Mouse (Mus musculus): ENCODE measurements at regions not wholly inside any gene's neighbourhood (a gene's known extent, or its start where the extent isn't known, plus 50 kb on each side); places are given as distances from the start of the nearest gene placed in this dataset.

DNA sequence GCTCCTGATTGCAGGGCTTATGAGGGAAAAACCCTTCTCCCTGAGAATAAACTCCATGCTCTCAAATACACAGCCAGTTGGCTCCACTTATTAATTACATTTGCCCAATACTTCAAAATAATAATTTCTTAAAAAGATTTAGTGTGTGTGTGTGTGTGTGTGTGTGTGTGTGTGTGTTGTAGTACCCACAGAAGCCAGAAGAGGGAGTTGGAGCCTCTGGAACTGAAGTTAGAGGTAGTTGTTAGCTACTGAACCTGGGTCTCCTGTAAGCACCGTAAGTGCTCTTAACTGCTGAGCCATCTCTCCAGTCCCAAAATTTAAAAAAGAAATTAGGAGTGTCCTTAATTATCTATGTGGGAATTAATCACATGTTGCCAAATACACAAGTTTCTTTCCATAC, 154.8 kb upstream of the Ctnnb1 start:
- ATAC-seq (ENCODE audit: low FRiP score, low read depth), result no peak
- H3K9me3 ChIP-seq, result no peaks in the 10 kb centered on the region; the same call in 1 of the 2 replicates
- WGBS, result 100% methylated on average over 1 of the region's 1 CpGs
- no peak overlapping the region for H3K9ac ChIP-seq (replicated peaks)
- H3K27me3 ChIP-seq, result no peaks in the 10 kb centered on the region
- H3K36me3 ChIP-seq, result no peaks in the 10 kb centered on the region
- H3K27ac ChIP-seq (replicated peaks), result no peak overlapping the region
- no peak overlapping the region for H3K4me3 ChIP-seq
- H3K4me2 ChIP-seq (replicated peaks), result no peak overlapping the region
- peaks cover 28% of the 10 kb centered on the region for H3K4me1 ChIP-seq

DNA sequence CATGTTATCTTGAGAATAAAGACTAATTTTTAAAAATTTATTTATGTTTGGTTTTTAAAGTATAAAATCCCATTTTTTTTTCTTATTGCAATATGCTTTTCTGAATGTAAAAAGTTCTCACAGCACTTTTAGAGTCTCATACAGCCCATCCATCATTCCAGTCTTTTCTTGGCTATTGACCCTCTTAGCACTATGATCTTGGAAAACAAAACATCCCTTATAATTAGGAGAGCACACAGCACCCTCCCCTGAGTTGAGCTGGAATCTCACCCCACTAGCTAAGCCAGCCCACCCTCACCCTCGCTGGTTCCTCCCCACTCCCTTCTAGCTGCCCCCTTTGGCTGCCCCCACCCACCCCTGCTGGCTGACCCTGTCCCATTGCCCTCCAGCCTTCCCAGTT, 154.2 kb upstream of the Ctnnb1 start:
- H3K4me3 ChIP-seq, result no peak overlapping the region
- no peaks in the 10 kb centered on the region for H3K36me3 ChIP-seq
- H3K4me1 ChIP-seq, result peaks cover 23% of the 10 kb centered on the region
- no peak for ATAC-seq (ENCODE audit: low FRiP score, low read depth)
- no peak overlapping the region for H3K27ac ChIP-seq (replicated peaks)
- H3K9ac ChIP-seq (replicated peaks), result no peak overlapping the region
- H3K27me3 ChIP-seq, result no peaks in the 10 kb centered on the region
- 52% methylated on average over 1 of the region's 1 CpGs for WGBS
- H3K4me2 ChIP-seq (replicated peaks), result no peak overlapping the region
- no peaks in the 10 kb centered on the region; the same call in 1 of the 2 replicates for H3K9me3 ChIP-seq

DNA sequence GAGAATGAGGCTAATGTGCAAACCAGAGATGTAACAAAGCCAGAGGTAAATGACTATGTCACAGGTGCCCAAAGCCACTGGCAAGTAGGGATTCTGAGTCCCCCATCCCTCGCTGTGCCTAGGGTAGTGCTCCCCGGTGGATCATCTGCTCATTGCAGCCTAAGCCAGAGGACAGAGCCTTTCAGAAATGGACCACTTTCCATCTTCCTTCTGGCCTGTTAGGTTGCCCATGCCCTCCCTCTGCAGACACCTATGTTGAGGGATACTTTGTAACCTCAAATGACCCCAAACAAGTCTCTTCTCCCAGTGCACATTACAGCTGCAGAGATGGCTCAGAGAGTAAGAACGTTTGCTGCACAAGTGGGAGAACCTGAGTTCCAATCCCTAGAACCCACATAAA, 153.3 kb upstream of the Ctnnb1 start:
- no peak overlapping the region for H3K4me3 ChIP-seq
- 74% methylated on average over 3 of the region's 3 CpGs for WGBS

DNA sequence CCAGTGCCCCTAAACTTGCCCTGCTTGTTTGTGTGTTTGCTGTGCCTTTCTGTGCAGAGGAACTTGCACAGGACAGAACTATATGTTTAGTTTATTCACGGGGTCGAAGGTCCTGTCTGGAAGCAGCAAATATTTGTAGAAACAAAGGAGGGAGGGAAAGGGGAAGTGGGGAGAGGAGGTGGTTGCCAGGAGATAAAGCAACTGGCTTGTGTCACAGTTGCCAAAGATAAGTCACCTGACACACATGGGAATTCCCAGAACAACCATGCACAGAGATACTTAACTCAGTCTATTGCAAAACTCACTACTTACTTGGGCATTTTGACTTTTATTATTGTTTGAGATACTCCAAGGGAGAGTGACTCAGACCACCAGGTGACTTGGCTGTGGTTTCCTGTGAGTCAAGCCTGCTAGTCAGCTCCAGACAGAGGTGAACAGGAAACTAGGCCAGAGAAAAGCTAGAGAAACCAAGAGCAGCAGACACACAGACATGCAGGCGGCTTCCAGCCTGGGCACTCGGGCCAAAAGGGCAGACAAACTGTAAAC, 152.5 kb upstream of the Ctnnb1 start:
- no peak overlapping the region for H3K27ac ChIP-seq (replicated peaks)
- whole genome bisulfite sequencing, result 64% methylated on average over 4 of the region's 4 CpGs

More for the DNA sequence above, 153.3 kb upstream of the Ctnnb1 start:
- Histone ChIP-seq H3K4me1 (peaks cover 14% of the 10 kb centered on the region), H3K27me3 (no peaks in the 10 kb centered on the region), H3K9ac (replicated peaks) (no peak overlapping the region), H3K36me3 (no peaks in the 10 kb centered on the region), H3K27ac (replicated peaks) (no peak overlapping the region), H3K9me3 (no peaks in the 10 kb centered on the region; the same call in 1 of the 2 replicates), H3K4me2 (replicated peaks) (no peak overlapping the region)
- no peak for ATAC-seq (ENCODE audit: low FRiP score, low read depth)

DNA sequence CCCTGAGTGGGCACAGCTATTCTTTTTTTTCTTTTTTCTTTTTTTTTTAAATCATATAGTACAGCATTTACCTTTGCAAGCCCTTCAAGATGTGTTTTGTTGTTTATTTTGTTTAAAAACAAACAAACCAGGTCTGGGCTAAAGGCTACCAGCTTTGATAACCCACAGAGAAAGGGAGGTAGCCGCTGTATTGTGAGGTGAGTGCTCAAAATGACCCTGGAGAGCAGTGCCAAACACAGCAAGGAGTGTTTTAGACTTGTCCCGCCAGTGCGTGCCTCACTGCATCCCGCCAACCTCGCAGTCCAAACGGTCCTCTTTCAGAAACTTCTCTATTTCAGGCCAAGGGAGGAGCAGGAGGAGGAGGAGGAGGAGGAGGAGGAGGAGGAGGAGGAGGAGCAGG, 152.0 kb upstream of the Ctnnb1 start:
- H3K9ac ChIP-seq (replicated peaks), result no peak overlapping the region
- no peak overlapping the region for H3K4me2 ChIP-seq (replicated peaks)
- no peaks in the 10 kb centered on the region; the same call in 1 of the 2 replicates for H3K9me3 ChIP-seq
- H3K27ac ChIP-seq (replicated peaks), result no peak overlapping the region
- peaks cover 2% of the 10 kb centered on the region; the same call in 1 of the 2 replicates for H3K4me1 ChIP-seq
- no peaks in the 10 kb centered on the region for H3K27me3 ChIP-seq
- H3K4me3 ChIP-seq, result no peak overlapping the region
- ATAC-seq (ENCODE audit: low FRiP score, low read depth), result no peak
- WGBS, result 66% methylated on average over 6 of the region's 6 CpGs
- H3K36me3 ChIP-seq, result no peaks in the 10 kb centered on the region

More for the DNA sequence above, 152.5 kb upstream of the Ctnnb1 start:
- H3K4me3 ChIP-seq, result no peak overlapping the region
- no peak overlapping the region for H3K9ac ChIP-seq (replicated peaks)
- no peaks in the 10 kb centered on the region; the same call in 1 of the 2 replicates for H3K9me3 ChIP-seq
- no peaks in the 10 kb centered on the region for H3K36me3 ChIP-seq
- peaks cover 7% of the 10 kb centered on the region for H3K4me1 ChIP-seq
- no peak for ATAC-seq (ENCODE audit: low FRiP score, low read depth)
- no peak overlapping the region for H3K4me2 ChIP-seq (replicated peaks)
- H3K27me3 ChIP-seq, result no peaks in the 10 kb centered on the region

DNA sequence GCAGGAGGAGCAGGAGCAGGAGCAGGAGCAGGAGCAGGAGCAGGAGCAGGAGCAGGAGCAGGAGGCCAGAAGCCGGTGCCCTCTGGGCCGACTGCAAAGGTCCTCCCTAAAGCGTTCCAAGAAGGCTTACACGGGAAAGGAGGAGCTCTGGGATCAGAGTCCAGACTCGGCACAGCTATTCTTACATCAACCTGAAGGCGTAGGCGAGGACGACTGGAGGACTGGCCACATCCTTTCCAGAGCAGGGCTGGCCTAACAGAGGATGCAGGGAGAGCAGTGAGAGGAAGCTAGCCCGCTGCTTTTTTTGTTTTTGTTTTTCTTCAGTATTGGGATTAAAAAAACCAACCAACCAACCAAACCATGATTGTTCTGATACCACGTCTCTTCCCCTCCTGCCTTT, 151.5 kb upstream of the Ctnnb1 start:
- no peaks in the 10 kb centered on the region; the same call in 1 of the 2 replicates for H3K9me3 ChIP-seq
- H3K27ac ChIP-seq (replicated peaks), result no peak overlapping the region
- no peaks in the 10 kb centered on the region for H3K27me3 ChIP-seq
- H3K36me3 ChIP-seq, result no peaks in the 10 kb centered on the region
- WGBS, result 87% methylated on average over 10 of the region's 10 CpGs
- H3K4me1 ChIP-seq, result no peaks in the 10 kb centered on the region
- H3K9ac ChIP-seq (replicated peaks), result no peak overlapping the region
- H3K4me2 ChIP-seq (replicated peaks), result no peak overlapping the region
- no peak for ATAC-seq (ENCODE audit: low FRiP score, low read depth)
- H3K4me3 ChIP-seq, result no peak overlapping the region

DNA sequence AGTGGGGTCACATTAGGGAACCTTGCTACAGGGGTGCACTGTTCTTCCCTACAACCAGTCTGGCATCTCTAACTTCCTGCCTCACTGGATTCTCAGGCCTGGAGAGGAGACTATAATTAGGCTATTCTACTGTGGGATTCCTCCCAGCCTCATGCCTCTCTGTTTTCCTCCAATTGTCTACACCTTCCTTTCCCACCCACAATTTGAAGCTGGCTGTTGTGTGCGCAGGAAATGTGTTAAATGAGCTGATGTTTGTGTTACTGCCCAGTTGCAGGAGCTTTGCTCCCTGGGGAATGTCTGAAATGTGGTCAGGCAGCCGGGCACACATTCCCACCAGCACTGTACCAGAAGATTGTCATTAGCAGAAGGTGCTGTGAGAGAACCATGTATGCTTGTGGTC, 150.6 kb upstream of the Ctnnb1 start:
- Histone ChIP-seq H3K9me3 (no peaks in the 10 kb centered on the region; the same call in 1 of the 2 replicates), H3K9ac (replicated peaks) (no peak overlapping the region), H3K4me2 (replicated peaks) (no peak overlapping the region), H3K4me3 (no peak overlapping the region), H3K36me3 (no peaks in the 10 kb centered on the region), H3K27me3 (no peaks in the 10 kb centered on the region), H3K27ac (replicated peaks) (no peak overlapping the region), H3K4me1 (no peaks in the 10 kb centered on the region)
- ATAC-seq (ENCODE audit: low FRiP score, low read depth), result no peak
- WGBS, result 60% methylated on average over 2 of the region's 2 CpGs

DNA sequence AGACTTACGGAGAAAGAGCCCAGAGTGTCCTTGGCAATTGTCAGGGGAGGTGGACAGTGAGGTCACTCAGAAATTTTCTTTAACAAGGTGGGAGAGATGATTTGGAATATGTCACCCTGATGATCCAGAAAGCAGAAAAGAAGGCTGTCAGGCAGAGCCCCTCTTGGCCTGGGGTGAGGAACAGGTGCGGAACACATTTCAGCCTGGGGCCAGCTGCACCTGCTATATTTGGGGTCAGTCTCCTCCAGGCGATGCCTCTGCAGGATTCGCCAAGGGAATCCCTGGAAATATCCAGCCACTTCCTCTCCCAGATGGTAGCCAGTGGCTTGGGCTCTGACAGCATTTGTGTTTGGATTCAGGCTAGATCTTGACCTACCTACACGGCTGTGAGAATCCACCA, 134.8 kb upstream of the Ctnnb1 start:
- Histone ChIP-seq H3K36me3 (no peaks in the 10 kb centered on the region), H3K27ac (replicated peaks) (no peak overlapping the region)

DNA sequence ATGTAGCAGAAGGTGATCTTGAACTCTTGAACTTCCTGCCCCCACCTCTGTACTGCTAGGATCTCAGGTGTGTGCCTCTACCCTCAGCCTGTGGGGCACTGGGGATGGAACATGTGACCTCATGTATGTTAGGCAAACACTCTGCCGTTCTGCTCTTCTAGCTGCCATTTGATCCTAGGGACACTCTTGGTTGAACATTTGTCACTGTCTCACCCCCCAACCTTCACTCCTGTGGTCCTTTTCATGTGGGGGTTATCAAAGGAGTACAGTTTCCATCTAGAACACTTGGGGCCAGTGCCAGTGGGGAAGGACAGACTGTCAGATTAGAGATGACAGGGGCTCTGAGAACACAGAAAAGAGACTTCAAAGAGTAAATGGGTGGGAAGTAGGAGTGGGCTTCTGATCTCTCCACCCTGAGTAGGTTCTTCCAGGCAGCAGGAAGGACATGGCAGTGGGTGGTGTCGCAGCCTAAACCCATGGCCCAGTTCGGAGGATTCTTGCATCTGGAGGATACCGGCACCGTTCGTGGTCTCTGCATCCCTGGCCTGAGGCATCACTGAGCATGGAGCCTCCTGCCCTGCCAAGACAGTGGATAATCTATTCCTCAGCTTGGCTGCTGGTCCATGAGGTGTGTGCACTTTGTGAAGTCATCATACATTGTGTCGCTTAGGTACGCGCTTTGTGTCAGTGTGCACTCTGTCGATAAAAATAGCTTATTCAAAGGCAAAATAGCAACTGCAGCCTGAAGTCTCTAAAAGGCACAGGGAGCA, 132.7 kb upstream of the Ctnnb1 start:
- 80% methylated on average over 10 of the region's 10 CpGs for WGBS
- Histone ChIP-seq H3K4me2 (replicated peaks) (no peak overlapping the region), H3K4me3 (no peak overlapping the region), H3K27ac (replicated peaks) (no peak overlapping the region), H3K9me3 (peaks cover 11% of the 10 kb centered on the region), H3K4me1 (no peaks in the 10 kb centered on the region), H3K9ac (replicated peaks) (no peak overlapping the region), H3K27me3 (peaks cover 6% of the 10 kb centered on the region; the same call in 1 of the 2 replicates), H3K36me3 (no peaks in the 10 kb centered on the region)
- no peak for ATAC-seq (ENCODE audit: low FRiP score, low read depth)

More for the DNA sequence above, 134.8 kb upstream of the Ctnnb1 start:
- no peak for ATAC-seq (ENCODE audit: low FRiP score, low read depth)
- H3K9me3 ChIP-seq, result peaks cover 21% of the 10 kb centered on the region
- H3K9ac ChIP-seq (replicated peaks), result no peak overlapping the region
- H3K4me3 ChIP-seq, result no peak overlapping the region
- 86% methylated on average over 5 of the region's 5 CpGs for WGBS
- peaks cover 3% of the 10 kb centered on the region; the same call in 1 of the 2 replicates for H3K27me3 ChIP-seq
- H3K4me2 ChIP-seq (replicated peaks), result no peak overlapping the region
- no peaks in the 10 kb centered on the region for H3K4me1 ChIP-seq

DNA sequence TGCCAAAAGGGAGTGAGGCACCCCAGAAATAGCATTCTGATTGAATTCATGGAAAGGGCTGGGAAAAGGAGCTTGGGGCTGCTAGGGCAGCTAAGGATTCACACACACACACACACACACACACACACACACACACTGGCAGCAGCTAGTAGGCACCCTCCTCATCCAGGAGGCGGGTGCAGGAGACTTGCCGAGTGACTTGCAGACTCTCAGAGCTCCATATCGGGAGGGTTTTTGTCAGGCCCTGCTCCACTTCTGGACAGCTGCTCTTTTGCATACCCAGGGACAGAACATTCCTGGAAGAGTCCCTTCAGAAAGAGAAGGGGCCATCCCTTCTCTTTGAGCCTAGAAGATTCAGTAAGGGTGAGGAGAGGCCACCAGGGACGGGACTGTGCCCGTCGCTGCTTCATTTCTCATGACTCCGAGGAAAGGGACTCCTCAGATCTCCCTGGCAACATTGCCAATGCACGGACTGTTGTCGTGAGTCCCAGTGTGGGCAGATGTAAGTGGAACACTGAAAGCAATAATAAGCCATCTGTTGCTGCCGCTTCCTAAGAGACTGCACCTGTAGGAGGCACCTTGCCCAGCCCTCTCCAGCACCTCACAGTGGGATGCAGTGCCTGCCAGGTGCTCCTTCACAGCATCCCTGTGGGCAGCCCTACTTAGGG, 130.9 kb upstream of the Ctnnb1 start:
- H3K9me3 ChIP-seq, result no peaks in the 10 kb centered on the region
- no peak overlapping the region for H3K9ac ChIP-seq (replicated peaks)
- no peak overlapping the region for H3K27ac ChIP-seq (replicated peaks)
- no peaks in the 10 kb centered on the region for H3K4me1 ChIP-seq
- no peaks in the 10 kb centered on the region for H3K36me3 ChIP-seq
- H3K4me3 ChIP-seq, result no peak overlapping the region
- peaks cover 6% of the 10 kb centered on the region; the same call in 1 of the 2 replicates for H3K27me3 ChIP-seq
- ATAC-seq (ENCODE audit: low FRiP score, low read depth), result no peak
- H3K4me2 ChIP-seq (replicated peaks), result no peak overlapping the region
- WGBS, result 37% methylated on average over 10 of the region's 10 CpGs

DNA sequence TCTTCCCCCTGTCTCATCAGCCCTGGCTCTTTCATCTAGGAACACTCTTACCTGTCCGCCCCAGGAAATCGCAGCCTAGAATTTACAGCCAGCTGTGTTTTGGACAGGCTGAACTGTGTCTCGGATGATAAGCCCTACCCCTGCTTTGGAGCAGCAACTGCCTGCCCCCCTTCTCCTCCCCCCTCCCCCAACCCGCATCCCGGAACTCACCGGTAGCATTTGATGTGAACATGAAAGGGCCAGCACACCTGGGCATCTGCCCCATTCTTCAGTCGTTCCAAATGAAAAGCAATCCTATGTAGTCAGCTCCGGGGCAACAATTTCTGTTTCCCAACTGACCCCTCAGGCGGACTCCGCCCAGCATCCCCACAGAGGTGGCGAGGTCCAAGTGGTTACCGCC, 130.1 kb upstream of the Ctnnb1 start:
- ATAC-seq (ENCODE audit: low FRiP score, low read depth), result no peak
- H3K4me2 ChIP-seq (replicated peaks), result no peak overlapping the region
- no peaks in the 10 kb centered on the region for H3K4me1 ChIP-seq
- no peaks in the 10 kb centered on the region for H3K36me3 ChIP-seq
- WGBS, result 51% methylated on average over 12 of the region's 12 CpGs
- no peaks in the 10 kb centered on the region for H3K9me3 ChIP-seq
- H3K9ac ChIP-seq (replicated peaks), result no peak overlapping the region
- H3K4me3 ChIP-seq, result no peak overlapping the region
- no peak overlapping the region for H3K27ac ChIP-seq (replicated peaks)
- peaks cover 6% of the 10 kb centered on the region; the same call in 1 of the 2 replicates for H3K27me3 ChIP-seq

DNA sequence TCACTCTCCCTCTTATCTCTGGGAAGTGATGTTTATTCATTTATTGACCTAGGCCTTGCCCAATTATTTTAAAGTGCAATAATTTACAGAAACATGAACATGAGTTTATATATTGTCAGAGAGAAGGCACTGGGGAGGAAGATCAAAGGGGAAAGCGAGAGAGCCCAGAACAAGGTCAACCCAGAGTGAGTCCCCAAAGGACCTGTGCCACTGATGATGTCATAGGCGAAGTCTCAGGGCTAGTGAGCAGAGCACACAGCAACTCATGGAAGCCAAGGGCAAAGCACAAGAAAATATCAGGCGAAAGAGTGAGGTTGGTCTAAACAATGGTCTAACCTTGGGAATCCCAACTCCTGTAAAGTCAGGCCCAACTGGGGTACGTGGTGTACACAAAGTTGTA, 126.4 kb upstream of the Ctnnb1 start:
- no peak for ATAC-seq (ENCODE audit: low FRiP score, low read depth)
- H3K27me3 ChIP-seq, result peaks cover 12% of the 10 kb centered on the region
- 0 out of 2 replicates have a peak, but pooled peaks cover 3% of the 10 kb centered on the region for H3K4me1 ChIP-seq
- no peak overlapping the region for H3K9ac ChIP-seq (replicated peaks)
- 89% methylated on average over 4 of the region's 4 CpGs for WGBS
- H3K4me3 ChIP-seq, result no peak overlapping the region
- no peak overlapping the region for H3K4me2 ChIP-seq (replicated peaks)
- H3K36me3 ChIP-seq, result no peaks in the 10 kb centered on the region
- no peak overlapping the region for H3K27ac ChIP-seq (replicated peaks)
- H3K9me3 ChIP-seq, result no peaks in the 10 kb centered on the region
